Mouse (Mus musculus) stomach, postnatal 0 days (tissue): ENCODE results near the gene Trim16.

ENCODE experiments used
- CTCF ChIP-seq: IDR thresholded peaks from 2 replicates; pipeline ENCODE4 v1.5.1; 2016; ENCODE audit warnings: antibody characterized with exemption, low read depth, mild to moderate bottlenecking, moderate library complexity
- EP300 ChIP-seq: optimal IDR thresholded peaks from 2 replicates; pipeline ENCODE3; 2016; ENCODE audit warnings: antibody characterized with exemption

DNA sequence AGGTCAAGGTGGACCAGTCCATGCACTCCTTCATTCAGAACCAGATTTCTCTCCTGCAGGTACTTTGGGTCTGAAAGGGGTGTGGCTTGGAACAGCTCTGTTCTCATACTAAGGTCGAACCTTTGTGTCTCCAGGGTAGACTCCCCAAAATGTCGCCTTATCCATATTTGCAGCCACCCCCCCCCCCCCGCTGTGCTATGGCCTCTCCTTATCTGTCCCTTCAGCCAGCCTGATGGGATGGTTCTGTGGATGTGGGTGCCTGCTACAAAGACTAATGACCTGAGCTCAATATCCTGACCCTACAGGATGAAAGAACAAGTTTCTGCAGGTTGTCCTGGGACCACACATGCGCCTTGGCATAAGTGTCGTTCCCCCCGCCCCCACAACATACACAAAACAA is 33.3 kb downstream of the Trim16 start:
- no peak for TF ChIP-seq CTCF
- TF ChIP-seq EP300, result no peak
